Mouse (Mus musculus): ENCODE results near the gene Slc25a39. TPM values are rescaled to one million over a fixed set of nuclear protein-coding genes. Genes with fewer than 3 reads are reported as not detected.

Slc25a39 gene
- 144 TPM for polyA plus RNA-seq (2014; fragmentation: Illumina TruSeq; extraction: RNeasy Lipid Tissue Mini Kit (QIAGEN cat#74804); ENCODE audit: low read depth, low replicate concordance)

GRCm38 (mm10) chr11:102407834-102408215, at the start of gene Slc25a39:
Slc25a39 (minus strand) TSS chr11:102407946.

GRCm38 (mm10) chr11:102447497-102447896, 39.8 kb upstream of the Slc25a39 start, which contains the start of gene Fam171a2:
Fam171a2 (minus strand) TSS chr11:102447682.

GRCm38 (mm10) chr11:102430121-102431017, 22.6 kb upstream of the Slc25a39 start, which contains the start of gene Grn:
Grn (plus strand) TSS chr11:102430315.

GRCm38 (mm10) chr11:102393238-102393634, 14.5 kb downstream of the Slc25a39 start, which contains the start of gene Rundc3a:
Rundc3a (plus strand) TSS chr11:102393403.

GRCm38 (mm10) chr11:102366103-102366502, 41.6 kb downstream of the Slc25a39 start, which contains the start of gene Slc4a1:
Slc4a1 (minus strand) TSS chr11:102366203.

Other genes starting within 250 kb of the Slc25a39 start
- gene Lsm12, start 222.7 kb downstream of the Slc25a39 start, polyA plus RNA-seq (2014; fragmentation: Illumina TruSeq; extraction: RNeasy Lipid Tissue Mini Kit (QIAGEN cat#74804); ENCODE audit: low read depth, low replicate concordance): 22.0 TPM
- gene G6pc3, start 218.3 kb downstream of the Slc25a39 start, polyA plus RNA-seq (2014; fragmentation: Illumina TruSeq; extraction: RNeasy Lipid Tissue Mini Kit (QIAGEN cat#74804); ENCODE audit: low read depth, low replicate concordance): 42.9 TPM
- 100 TPM for gene Hdac5, start 177.8 kb downstream of the Slc25a39 start, polyA plus RNA-seq (2014; fragmentation: Illumina TruSeq; extraction: RNeasy Lipid Tissue Mini Kit (QIAGEN cat#74804); ENCODE audit: low read depth, low replicate concordance)
- 0.45 TPM for gene BC030867, start 159.1 kb downstream of the Slc25a39 start, polyA plus RNA-seq (2014; fragmentation: Illumina TruSeq; extraction: RNeasy Lipid Tissue Mini Kit (QIAGEN cat#74804); ENCODE audit: low read depth, low replicate concordance)
- 0.86 TPM for gene Asb16, start 139.2 kb downstream of the Slc25a39 start, polyA plus RNA-seq (2014; fragmentation: Illumina TruSeq; extraction: RNeasy Lipid Tissue Mini Kit (QIAGEN cat#74804); ENCODE audit: low read depth, low replicate concordance)
- gene Tmub2, start 123.0 kb downstream of the Slc25a39 start, polyA plus RNA-seq (2014; fragmentation: Illumina TruSeq; extraction: RNeasy Lipid Tissue Mini Kit (QIAGEN cat#74804); ENCODE audit: low read depth, low replicate concordance): 33.1 TPM
- 19.8 TPM for gene Atxn7l3, start 111.3 kb downstream of the Slc25a39 start, polyA plus RNA-seq (2014; fragmentation: Illumina TruSeq; extraction: RNeasy Lipid Tissue Mini Kit (QIAGEN cat#74804); ENCODE audit: low read depth, low replicate concordance)
- 59.2 TPM for gene Ubtf, start 88.2 kb downstream of the Slc25a39 start, polyA plus RNA-seq (2014; fragmentation: Illumina TruSeq; extraction: RNeasy Lipid Tissue Mini Kit (QIAGEN cat#74804); ENCODE audit: low read depth, low replicate concordance)
- gene Slc4a1, start 41.7 kb downstream of the Slc25a39 start, polyA plus RNA-seq (2014; fragmentation: Illumina TruSeq; extraction: RNeasy Lipid Tissue Mini Kit (QIAGEN cat#74804); ENCODE audit: low read depth, low replicate concordance): 0.16 TPM
- gene Rundc3a, start 14.5 kb downstream of the Slc25a39 start, polyA plus RNA-seq (2014; fragmentation: Illumina TruSeq; extraction: RNeasy Lipid Tissue Mini Kit (QIAGEN cat#74804); ENCODE audit: low read depth, low replicate concordance): not detected
- 86.1 TPM for gene Grn, start 22.4 kb upstream of the Slc25a39 start, polyA plus RNA-seq (2014; fragmentation: Illumina TruSeq; extraction: RNeasy Lipid Tissue Mini Kit (QIAGEN cat#74804); ENCODE audit: low read depth, low replicate concordance)
- gene Fam171a2, start 39.7 kb upstream of the Slc25a39 start, polyA plus RNA-seq (2014; fragmentation: Illumina TruSeq; extraction: RNeasy Lipid Tissue Mini Kit (QIAGEN cat#74804); ENCODE audit: low read depth, low replicate concordance): 1.7 TPM
- 1.6 TPM for gene Itga2b, start 62.2 kb upstream of the Slc25a39 start, polyA plus RNA-seq (2014; fragmentation: Illumina TruSeq; extraction: RNeasy Lipid Tissue Mini Kit (QIAGEN cat#74804); ENCODE audit: low read depth, low replicate concordance)
- 19.1 TPM for gene Gpatch8, start 148.4 kb upstream of the Slc25a39 start, polyA plus RNA-seq (2014; fragmentation: Illumina TruSeq; extraction: RNeasy Lipid Tissue Mini Kit (QIAGEN cat#74804); ENCODE audit: low read depth, low replicate concordance)
- 7.1 TPM for gene Gm11627, start 171.5 kb upstream of the Slc25a39 start, polyA plus RNA-seq (2014; fragmentation: Illumina TruSeq; extraction: RNeasy Lipid Tissue Mini Kit (QIAGEN cat#74804); ENCODE audit: low read depth, low replicate concordance)
- 3.2 TPM for gene Fzd2, start 196.4 kb upstream of the Slc25a39 start, polyA plus RNA-seq (2014; fragmentation: Illumina TruSeq; extraction: RNeasy Lipid Tissue Mini Kit (QIAGEN cat#74804); ENCODE audit: low read depth, low replicate concordance)

Measured in heart, adult 10 weeks (tissue).